Mouse (Mus musculus): ENCODE measurements around the gene Cxcl14.

Cxcl14 gene

DNA sequence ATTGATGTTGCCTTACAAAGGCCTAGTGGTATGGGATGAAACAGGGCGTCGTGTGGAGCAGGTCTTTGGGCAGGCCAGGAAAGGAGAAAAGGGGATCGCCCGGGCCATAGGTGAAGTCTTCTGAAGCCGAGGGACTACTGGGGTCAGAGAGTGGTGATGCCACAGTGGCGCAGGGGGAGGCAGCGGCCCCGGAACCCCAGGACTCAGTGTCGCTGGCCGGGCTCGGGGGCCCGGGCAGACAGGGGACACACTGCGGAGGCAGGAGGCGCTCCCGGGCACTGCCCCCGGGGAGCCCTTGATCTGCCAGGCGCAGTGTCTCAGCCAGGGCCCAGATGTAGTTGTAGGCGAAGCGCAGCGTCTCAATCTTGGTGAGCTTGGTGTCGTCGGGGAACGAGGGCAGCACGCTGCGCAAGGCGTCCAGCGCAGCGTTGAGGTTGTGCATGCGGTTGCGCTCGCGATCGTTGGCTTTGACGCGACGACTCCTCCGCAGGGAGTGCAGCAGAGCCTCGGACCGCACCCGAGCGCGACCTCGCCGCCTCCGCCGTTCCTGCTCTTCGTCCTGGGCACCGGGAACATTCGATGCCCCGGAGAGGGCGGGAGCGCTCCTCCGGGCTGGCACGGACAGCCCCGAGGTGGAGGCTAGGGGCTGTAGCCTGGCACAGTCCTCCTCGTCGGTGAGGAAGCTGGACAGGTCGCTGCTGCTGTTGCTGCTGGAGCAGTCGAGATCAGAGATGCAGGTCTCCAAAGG, 45.0 kb downstream of the Cxcl14 start:
- no peak for DNase-seq (ENCODE audit: low spot score in 2 of 2)

DNA sequence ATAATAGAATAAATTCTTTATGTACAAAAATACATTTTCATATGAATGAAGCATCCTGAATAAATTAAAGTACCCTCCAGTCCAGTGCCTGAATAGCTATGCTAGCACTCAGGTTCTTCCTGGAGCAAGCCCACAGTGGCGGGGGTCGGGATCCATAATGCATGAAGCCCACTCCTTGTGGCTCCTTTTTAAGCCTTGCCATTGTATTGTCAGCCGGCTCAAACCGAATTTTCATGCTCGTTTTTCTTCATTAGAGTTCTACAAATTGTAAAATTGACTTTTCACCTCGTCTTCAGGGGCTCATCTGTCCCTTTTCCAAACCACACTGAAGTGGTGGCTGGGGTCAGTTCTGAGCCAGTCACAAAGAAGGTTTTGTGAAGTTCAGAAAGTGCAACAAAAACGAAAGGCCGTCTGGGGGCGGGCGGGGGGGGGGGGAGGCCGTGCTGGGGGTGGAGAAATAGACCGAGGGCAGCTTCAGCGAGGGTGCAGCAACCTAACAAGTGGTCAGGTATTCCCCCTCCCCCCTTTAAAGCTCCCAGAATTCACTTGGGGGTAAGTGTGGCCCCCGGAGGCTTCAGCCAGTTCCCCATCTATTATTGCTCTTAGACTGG, 45.7 kb downstream of the Cxcl14 start:
- DNase-seq (ENCODE audit: low spot score in 2 of 2) = no peak

DNA sequence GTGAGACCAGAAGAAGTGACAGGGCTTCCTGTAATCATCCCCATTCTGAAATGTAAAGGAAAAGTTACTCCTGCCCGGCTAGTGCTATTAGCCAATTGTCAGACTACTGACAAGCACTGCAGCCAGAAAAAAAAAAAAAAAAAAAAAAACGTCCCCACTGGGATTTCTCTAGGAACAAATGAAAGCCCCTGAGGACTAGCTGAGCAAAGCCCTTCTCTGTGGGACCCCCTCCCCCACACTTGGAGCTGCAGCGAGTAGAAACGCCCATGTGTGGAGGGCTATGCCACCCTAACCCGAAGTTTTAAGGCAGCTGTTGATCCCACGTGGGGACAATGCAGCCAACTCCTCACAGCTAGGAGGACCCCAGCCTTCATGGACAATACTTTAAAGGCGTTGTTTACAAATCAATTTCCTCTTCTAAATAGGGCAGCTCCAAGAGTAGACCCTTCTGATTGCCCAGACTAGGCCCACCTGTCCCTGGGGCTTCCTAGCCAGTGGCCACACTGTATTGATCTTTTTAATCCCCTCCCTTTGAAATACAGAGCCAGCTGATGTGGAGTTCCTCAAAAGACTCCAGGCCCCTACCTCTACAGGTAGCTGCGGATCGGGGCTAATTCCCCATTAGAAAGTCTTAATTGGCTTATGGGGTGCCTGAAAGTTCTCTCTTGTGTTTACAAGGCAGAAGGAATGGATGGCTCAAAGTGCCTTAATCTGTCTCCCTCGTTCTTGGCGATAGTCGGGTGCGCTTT, 46.6 kb downstream of the Cxcl14 start:
- no peak for DNase-seq (ENCODE audit: low spot score in 2 of 2)

GRCm38 (mm10) chr13:56243104-56243503, 53.2 kb downstream of the Cxcl14 start:
- DNase-seq (ENCODE audit: low spot score in 2 of 2) = no peak

- DNase-seq (ENCODE audit: low spot score in 2 of 2) = no peak
Observed at GRCm38 (mm10) chr13:56240012-56240770, 56.2 kb downstream of the Cxcl14 start.
